Mouse (Mus musculus): Measurements from ENCODE around the gene Ap5b1. TPM values are rescaled to one million over a fixed set of nuclear protein-coding genes. Genes with fewer than 3 reads are reported as not detected.

The Ap5b1 gene
- polyA plus RNA-seq, 1 experiment from 2014 or later: 2.6 TPM

GRCm38 (mm10) chr19:5603664-5604063 lies 35.8 kb downstream of the Ap5b1 start:
- H3K36me3 ChIP-seq (replicated peaks): peaks cover 60% of the 10 kb centered on the region
- H3K27me3 ChIP-seq (replicated peaks; ENCODE audit: low read depth, poor library complexity, severe bottlenecking): no peaks in the 10 kb centered on the region
- no peak overlapping the region for H3K27ac ChIP-seq (replicated peaks)
- peak overlapping the region; percentile 86 for H3K4me3 ChIP-seq
- H3K9me3 ChIP-seq: no peaks in the 10 kb centered on the region
- no peak for DNase-seq (ENCODE audit: low spot score)
- WGBS: 86% methylated on average over 7 of the region's 7 CpGs
- H3K4me1 ChIP-seq: peaks cover 22% of the 10 kb centered on the region

GRCm38 (mm10) chr19:5605126-5605525 lies 37.3 kb downstream of the Ap5b1 start:
- DNase-seq (ENCODE audit: low spot score): no peak
- Histone ChIP-seq H3K9me3 (no peaks in the 10 kb centered on the region), H3K27me3 (replicated peaks; ENCODE audit: low read depth, poor library complexity, severe bottlenecking) (no peaks in the 10 kb centered on the region), H3K27ac (replicated peaks) (no peak overlapping the region), H3K4me1 (peaks cover 30% of the 10 kb centered on the region), H3K4me3 (no peak overlapping the region), H3K36me3 (replicated peaks) (peaks cover 64% of the 10 kb centered on the region)
- WGBS: 94% methylated on average over 7 of the region's 7 CpGs

DNA sequence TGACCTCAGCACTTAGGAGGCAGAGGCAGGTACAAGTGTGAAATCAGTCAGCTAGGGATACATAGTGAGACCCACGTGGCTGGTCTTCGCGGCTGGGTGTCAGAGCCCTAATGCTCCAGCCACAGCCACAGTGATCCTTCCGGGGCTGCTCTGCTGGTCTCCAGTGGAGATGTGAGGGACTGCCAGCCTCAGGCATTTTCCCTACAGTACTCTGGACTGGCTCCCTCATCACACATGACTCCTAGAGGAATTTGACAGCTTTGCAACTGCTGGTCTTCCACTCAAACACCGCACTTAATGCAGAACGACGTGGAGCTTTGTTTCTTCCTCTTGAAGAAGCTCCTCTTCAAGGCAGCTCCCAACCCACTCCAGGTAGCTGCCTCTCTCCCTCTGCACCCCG lies 38.4 kb downstream of the Ap5b1 start:
- Histone ChIP-seq H3K27ac (replicated peaks) (no peak overlapping the region), H3K36me3 (replicated peaks) (peaks cover 64% of the 10 kb centered on the region), H3K9me3 (no peaks in the 10 kb centered on the region), H3K4me3 (no peak overlapping the region), H3K4me1 (peaks cover 40% of the 10 kb centered on the region), H3K27me3 (replicated peaks; ENCODE audit: low read depth, poor library complexity, severe bottlenecking) (no peaks in the 10 kb centered on the region)
- no peak for DNase-seq (ENCODE audit: low spot score)
- 90% methylated on average over 8 of the region's 8 CpGs for WGBS

DNA sequence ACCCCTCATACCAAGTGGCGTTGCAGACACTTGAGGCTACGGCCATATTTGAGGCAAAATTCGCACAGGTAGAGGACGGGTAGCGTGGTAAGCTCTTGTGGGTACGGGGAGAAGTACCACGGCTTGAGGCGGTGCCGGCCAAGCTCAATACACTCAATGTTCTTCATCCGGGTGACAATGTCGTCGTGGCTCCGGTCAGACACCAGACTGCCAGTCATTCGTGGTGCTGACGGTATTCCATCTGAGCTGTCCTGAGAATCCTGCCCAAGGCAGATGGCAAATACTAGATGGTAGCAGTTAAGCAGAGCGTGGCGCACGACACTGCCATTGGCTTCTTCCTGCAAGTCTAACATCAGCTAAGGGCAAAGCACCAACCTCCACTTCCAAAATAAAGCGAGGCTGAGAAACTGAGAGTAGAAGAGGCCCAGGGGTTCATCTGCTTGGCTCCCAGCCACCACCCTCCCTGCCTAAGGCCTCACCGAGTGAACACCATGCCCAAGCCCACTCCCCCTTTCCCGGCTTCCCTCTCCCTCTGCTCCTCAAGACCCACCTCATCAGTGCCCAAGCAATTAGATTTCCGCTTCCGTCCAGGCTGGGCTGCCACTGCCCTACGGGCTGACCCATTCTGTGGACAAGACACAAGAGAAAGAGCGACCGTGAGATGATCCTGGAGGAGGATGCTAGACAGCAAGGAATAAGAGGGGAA lies 40.0 kb downstream of the Ap5b1 start:
- no peak for DNase-seq (ENCODE audit: low spot score)
- H3K27me3 ChIP-seq (replicated peaks; ENCODE audit: low read depth, poor library complexity, severe bottlenecking): no peaks in the 10 kb centered on the region
- H3K4me3 ChIP-seq: peak overlapping the region; percentile 86; the same call in 1 of the 2 replicates
- 95% methylated on average over 26 of the region's 26 CpGs for WGBS
- no peaks in the 10 kb centered on the region for H3K9me3 ChIP-seq
- H3K4me1 ChIP-seq: peaks cover 34% of the 10 kb centered on the region
- no peak overlapping the region for H3K27ac ChIP-seq (replicated peaks)
- peaks cover 62% of the 10 kb centered on the region for H3K36me3 ChIP-seq (replicated peaks)

DNA sequence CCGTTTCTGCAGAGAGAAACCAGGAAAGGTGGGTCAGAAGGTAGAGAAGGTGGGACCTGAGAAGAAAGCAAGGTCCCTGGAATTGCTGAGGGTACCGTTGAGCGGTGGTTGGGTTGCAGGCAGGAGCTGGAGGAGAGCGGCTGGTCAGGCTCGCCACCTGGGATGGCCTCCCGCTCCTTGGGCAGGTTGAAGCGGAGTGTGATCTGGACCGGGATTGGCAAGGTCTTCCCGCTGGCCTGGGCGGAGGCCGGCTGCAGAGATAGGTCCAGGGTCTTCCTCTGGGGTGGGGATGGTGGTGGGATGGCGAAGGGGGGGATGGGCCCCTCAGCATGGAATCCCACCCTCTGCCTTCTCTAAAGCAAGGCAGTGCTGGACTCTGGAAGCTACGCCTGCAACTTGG lies 40.9 kb downstream of the Ap5b1 start:
- no peak for DNase-seq (ENCODE audit: low spot score)
- Histone ChIP-seq H3K9me3 (no peaks in the 10 kb centered on the region), H3K4me1 (peaks cover 26% of the 10 kb centered on the region), H3K36me3 (replicated peaks) (peaks cover 54% of the 10 kb centered on the region), H3K27me3 (replicated peaks; ENCODE audit: low read depth, poor library complexity, severe bottlenecking) (no peaks in the 10 kb centered on the region), H3K27ac (replicated peaks) (peak overlapping the region; percentile 100; the same call in 1 of the 2 replicates), H3K4me3 (peak overlapping the region; percentile 86)
- WGBS: 96% methylated on average over 13 of the region's 13 CpGs

- peak overlapping the region; percentile 100 for H3K27ac ChIP-seq (replicated peaks)
- peaks cover 23% of the 10 kb centered on the region for H3K4me1 ChIP-seq
- H3K27me3 ChIP-seq (replicated peaks; ENCODE audit: low read depth, poor library complexity, severe bottlenecking): no peaks in the 10 kb centered on the region
- DNase-seq (ENCODE audit: low spot score): no peak
- 66% methylated on average over 10 of the region's 10 CpGs for WGBS
- peak overlapping the region; percentile 86 for H3K4me3 ChIP-seq
- no peaks in the 10 kb centered on the region for H3K9me3 ChIP-seq
- H3K36me3 ChIP-seq (replicated peaks): peaks cover 49% of the 10 kb centered on the region
Observed at GRCm38 (mm10) chr19:5609171-5609546, 41.3 kb downstream of the Ap5b1 start.

- Histone ChIP-seq H3K4me3 (peak within 1 kb of the TSS; percentile 86), H3K27ac (replicated peaks) (peak within 1 kb of the TSS; percentile 100), H3K9me3 (no peaks in the 10 kb centered on the region), H3K4me1 (peaks cover 23% of the 10 kb centered on the region), H3K36me3 (replicated peaks) (peaks cover 43% of the 10 kb centered on the region), H3K27me3 (replicated peaks; ENCODE audit: low read depth, poor library complexity, severe bottlenecking) (no peaks in the 10 kb centered on the region)
- under 1% methylated on average over 55 of the region's 55 CpGs for WGBS
- peak; percentile 94 for DNase-seq (ENCODE audit: low spot score)
Observed at GRCm38 (mm10) chr19:5609547-5610404, 42.0 kb downstream of the Ap5b1 start, which contains the start of gene Kat5. Gene Kat5 (minus strand): TSS chr19:5610237.

DNA sequence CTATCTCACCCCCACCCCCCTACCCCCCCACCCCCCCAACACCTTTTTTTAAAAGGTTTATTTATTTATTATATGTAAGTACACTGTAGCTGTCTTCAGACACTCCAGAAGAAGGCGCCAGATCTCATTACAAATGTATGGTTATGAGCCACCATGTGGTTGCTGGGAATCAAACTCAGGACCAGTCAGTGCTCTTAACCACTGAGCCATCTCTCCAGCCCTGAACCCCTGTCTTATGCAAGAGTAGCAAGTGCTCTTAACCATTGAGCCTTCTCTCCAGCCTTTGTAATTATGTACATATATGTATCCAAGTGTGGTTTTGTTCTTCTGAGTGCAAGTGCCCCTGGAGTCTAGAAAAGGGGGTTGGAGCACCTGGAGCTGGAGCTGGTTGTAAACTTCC lies 44.1 kb downstream of the Ap5b1 start:
- WGBS: 86% methylated on average over 1 of the region's 1 CpGs
- no peaks in the 10 kb centered on the region for H3K9me3 ChIP-seq
- DNase-seq (ENCODE audit: low spot score): no peak
- H3K36me3 ChIP-seq (replicated peaks): peaks cover 21% of the 10 kb centered on the region
- H3K27me3 ChIP-seq (replicated peaks; ENCODE audit: low read depth, poor library complexity, severe bottlenecking): no peaks in the 10 kb centered on the region
- peaks cover 23% of the 10 kb centered on the region for H3K4me1 ChIP-seq
- H3K4me3 ChIP-seq: no peak overlapping the region
- no peak overlapping the region for H3K27ac ChIP-seq (replicated peaks)

DNA sequence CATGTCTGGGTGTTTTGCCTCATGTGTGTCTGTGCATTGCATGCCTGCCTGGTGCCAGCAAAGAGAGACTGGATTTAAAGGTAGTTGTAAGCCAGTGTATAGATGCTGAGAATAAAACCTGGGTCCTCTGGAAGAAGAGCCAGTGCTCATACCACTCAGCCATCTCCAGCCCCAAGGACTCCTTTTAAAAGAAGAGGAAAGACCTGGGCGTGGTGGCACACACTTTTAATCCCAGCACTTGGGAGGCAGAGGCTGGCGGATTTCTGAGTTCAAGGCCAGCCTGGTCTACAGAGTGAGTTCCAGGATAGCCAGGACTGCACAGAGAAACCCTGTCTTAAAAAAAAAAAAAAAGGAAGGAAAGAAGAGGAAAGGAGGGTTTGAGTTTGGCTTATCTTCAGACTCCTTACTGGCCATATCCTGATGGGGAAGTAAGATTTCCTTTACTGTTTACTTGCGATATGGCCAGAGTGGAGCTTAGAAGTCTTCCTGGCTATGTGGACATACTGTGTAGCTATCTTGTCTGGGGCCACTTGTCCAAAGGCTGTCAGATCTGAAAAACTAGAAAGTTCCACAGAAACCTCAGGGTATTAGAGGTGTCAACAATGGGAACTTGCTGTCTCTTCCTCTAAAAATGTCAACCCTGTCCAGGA lies 45.1 kb downstream of the Ap5b1 start:
- Histone ChIP-seq H3K27me3 (replicated peaks; ENCODE audit: low read depth, poor library complexity, severe bottlenecking) (no peaks in the 10 kb centered on the region), H3K36me3 (replicated peaks) (peaks cover 12% of the 10 kb centered on the region), H3K9me3 (no peaks in the 10 kb centered on the region), H3K4me1 (peaks cover 23% of the 10 kb centered on the region), H3K4me3 (no peak overlapping the region), H3K27ac (replicated peaks) (no peak overlapping the region)
- DNase-seq (ENCODE audit: low spot score): no peak
- WGBS: 79% methylated on average over 3 of the region's 3 CpGs

DNA sequence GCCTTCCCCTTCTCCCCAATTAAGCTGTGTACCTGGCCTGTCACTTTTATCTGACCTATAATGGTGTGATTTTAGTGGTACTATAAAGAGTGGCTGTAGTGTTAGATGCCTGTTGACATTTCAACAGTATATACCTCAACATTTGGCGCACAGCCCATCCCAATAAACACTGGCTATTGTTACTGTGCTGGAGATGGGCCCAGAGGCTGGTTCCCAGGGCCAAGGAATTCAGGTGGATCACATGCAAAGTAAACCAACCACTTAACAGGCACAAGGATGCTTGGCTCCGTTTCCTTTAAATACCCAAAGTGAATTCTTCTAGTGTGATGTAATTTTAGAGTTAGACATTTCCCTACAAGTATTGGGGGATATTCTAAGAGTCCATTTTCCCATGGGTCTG lies 47.1 kb downstream of the Ap5b1 start:
- no peaks in the 10 kb centered on the region for H3K36me3 ChIP-seq (replicated peaks)
- no peak for DNase-seq (ENCODE audit: low spot score)
- H3K4me3 ChIP-seq: no peak overlapping the region
- no peaks in the 10 kb centered on the region for H3K9me3 ChIP-seq
- 81% methylated on average over 2 of the region's 2 CpGs for WGBS
- H3K4me1 ChIP-seq: peaks cover 11% of the 10 kb centered on the region
- no peaks in the 10 kb centered on the region for H3K27me3 ChIP-seq (replicated peaks; ENCODE audit: low read depth, poor library complexity, severe bottlenecking)
- H3K27ac ChIP-seq (replicated peaks): no peak overlapping the region

DNA sequence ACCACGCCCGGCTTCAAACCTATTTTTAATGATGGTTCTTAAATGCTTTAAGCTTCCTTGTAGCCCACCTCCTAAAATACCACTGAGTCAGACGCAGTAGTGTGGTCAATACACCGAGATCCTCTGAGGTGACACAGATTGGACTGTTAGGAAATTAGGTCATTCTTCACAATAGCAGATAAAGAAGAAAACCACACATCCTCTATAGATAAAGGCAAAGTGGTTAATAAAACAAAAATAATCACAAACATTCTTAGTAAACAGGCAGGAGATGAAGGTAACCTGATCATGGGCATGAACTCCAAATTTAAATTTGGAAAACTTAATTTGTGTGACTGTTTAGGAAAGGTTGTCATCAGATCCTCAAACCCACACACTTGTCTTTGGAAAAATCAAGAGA lies 52.2 kb downstream of the Ap5b1 start:
- 83% methylated on average over 4 of the region's 4 CpGs for WGBS
- no peaks in the 10 kb centered on the region for H3K27me3 ChIP-seq (replicated peaks; ENCODE audit: low read depth, poor library complexity, severe bottlenecking)
- H3K4me3 ChIP-seq: no peak overlapping the region
- H3K4me1 ChIP-seq: no peaks in the 10 kb centered on the region
- H3K36me3 ChIP-seq (replicated peaks): no peaks in the 10 kb centered on the region
- no peak overlapping the region for H3K27ac ChIP-seq (replicated peaks)
- H3K9me3 ChIP-seq: no peaks in the 10 kb centered on the region
- no peak for DNase-seq (ENCODE audit: low spot score)
